Comparison of ENCODE assay signal across 11 mouse cellular contexts in the genomic region with DNA sequence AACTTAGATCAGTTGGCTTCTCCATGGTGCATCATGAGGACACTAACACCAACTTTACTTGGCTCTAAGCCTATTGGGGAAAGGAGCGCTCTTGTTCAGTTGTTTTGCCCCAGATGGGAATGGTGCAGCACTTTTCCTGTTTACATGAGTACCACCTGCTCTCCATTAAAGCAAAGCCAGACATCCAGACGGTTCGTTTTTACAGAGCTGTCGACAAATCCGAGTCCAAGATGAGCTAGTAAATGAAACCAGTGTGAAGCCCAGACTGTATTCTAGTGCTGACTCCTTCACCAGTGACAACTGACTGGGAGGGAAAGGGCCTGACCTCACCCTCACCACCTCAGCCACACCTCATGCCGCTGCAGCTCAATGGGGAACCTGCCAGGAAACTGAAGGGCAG. TPM values are rescaled to one million over a fixed set of nuclear protein-coding genes. Genes with fewer than 3 reads are reported as not detected.
DNase-seq lines count a peak whose midpoint lies in the region; ATAC-seq and TF ChIP-seq lines count a peak whose summit lies in the region.
"Had no signal": no experiment of that assay in that cellular context is flagged by ENCODE, and none has a peak within 500 bp of the region (broad histone marks: within the 10 kb centered on the region; RNA-seq: fewer than 3 reads in every experiment).

No protein-coding gene starts in this region.

- H3K4me2 ChIP-seq in intestine, embryonic 14.5 days (ENCODE audit: low read length), result no peak overlapping the region
- H3K4me2 ChIP-seq in intestine, postnatal 0 days (replicated peaks; ENCODE audit: low read depth), result no peak overlapping the region
- no peak overlapping the region for H3K4me2 ChIP-seq in limb, embryonic 14.5 days (replicated peaks; ENCODE audit: low read depth, low read length, severe bottlenecking)
- H3K4me2 ChIP-seq in hindbrain, embryonic 11.5 days (replicated peaks; ENCODE audit: low read depth, low read length), result no peak overlapping the region

- no peak overlapping the region for H3K9ac ChIP-seq in intestine, embryonic 14.5 days (ENCODE audit: low read length)
- H3K9ac ChIP-seq in intestine, postnatal 0 days (ENCODE audit: low read depth, low read length), result no peak overlapping the region
- no peak overlapping the region for H3K9ac ChIP-seq in limb, embryonic 14.5 days (ENCODE audit: low read depth, low read length, severe bottlenecking)
- no peak overlapping the region for H3K9ac ChIP-seq in hindbrain, embryonic 11.5 days (ENCODE audit: low read depth, low read length)

- DNase-seq in intestine, embryonic 14.5 days (ENCODE audit: low spot score), result no peak
- peak; percentile 53 for DNase-seq in adipocyte (ENCODE audit: low spot score)
- peak; percentile 30 for DNase-seq in limb, embryonic 14.5 days (ENCODE audit: low spot score)
- DNase-seq in right cerebral cortex, postnatal 14 days, result no peak
- DNase-seq in hindbrain, embryonic 11.5 days (ENCODE audit: low spot score), result no peak
- DNase-seq: cerebellum, postnatal 25 days had no signal

- H3K36me3 ChIP-seq in intestine, embryonic 14.5 days (ENCODE audit: control insufficient read depth, insufficient read depth, low read length), result peaks cover 46% of the 10 kb centered on the region
- H3K36me3 ChIP-seq in intestine, postnatal 0 days (ENCODE audit: control insufficient read depth, insufficient read depth), result peaks cover 45% of the 10 kb centered on the region
- peaks cover 42% of the 10 kb centered on the region for H3K36me3 ChIP-seq in limb, embryonic 14.5 days (ENCODE audit: control insufficient read depth, insufficient read depth, low read length)
- H3K36me3 ChIP-seq in hindbrain, embryonic 11.5 days (ENCODE audit: control insufficient read depth, insufficient read depth, low read length), result peaks cover 29% of the 10 kb centered on the region

- no peak overlapping the region for H3K4me3 ChIP-seq in intestine, embryonic 14.5 days (ENCODE audit: low read depth, low read length)
- H3K4me3 ChIP-seq in intestine, postnatal 0 days (ENCODE audit: low read depth, low read length), result no peak overlapping the region
- no peak overlapping the region for H3K4me3 ChIP-seq in embryonic fibroblast, embryonic 13.5 days (ENCODE audit: insufficient read depth, low read length)
- H3K4me3 ChIP-seq in limb, embryonic 14.5 days (replicated peaks; ENCODE audit: low read length), result no peak overlapping the region
- no peak overlapping the region for H3K4me3 ChIP-seq in hindbrain, embryonic 11.5 days (ENCODE audit: low read depth, low read length)
- H3K4me3 ChIP-seq: hindbrain, embryonic 10.5 days had no signal

- ATAC-seq in intestine, embryonic 14.5 days (replicated peaks; ENCODE audit: low FRiP score, low TSS enrichment, low read depth), result peak; percentile 45
- ATAC-seq in intestine, postnatal 0 days, result no peak
- ATAC-seq in limb, embryonic 14.5 days (ENCODE audit: low FRiP score, low read depth), result no peak
- no peak for ATAC-seq in hindbrain, embryonic 11.5 days (ENCODE audit: low FRiP score)

- H3K27me3 ChIP-seq in intestine, embryonic 14.5 days (replicated peaks; ENCODE audit: control insufficient read depth, insufficient read depth, low read length), result no peaks in the 10 kb centered on the region
- H3K27me3 ChIP-seq in intestine, postnatal 0 days (replicated peaks; ENCODE audit: control insufficient read depth, insufficient read depth, low read length), result no peaks in the 10 kb centered on the region
- H3K27me3 ChIP-seq in limb, embryonic 14.5 days (ENCODE audit: control insufficient read depth, insufficient read depth, low read length), result no peaks in the 10 kb centered on the region
- H3K27me3 ChIP-seq in hindbrain, embryonic 11.5 days (ENCODE audit: control insufficient read depth, insufficient read depth, low read length), result no peaks in the 10 kb centered on the region
- H3K27me3 ChIP-seq: CH12.LX had no signal

- TF ChIP-seq CTCF in intestine, postnatal 0 days (IDR thresholded peaks at IDR 0.05; ENCODE audit: low read depth), result no peak
- no peak for TF ChIP-seq CTCF in embryonic fibroblast, embryonic 13.5 days (IDR thresholded peaks at IDR 0.05; ENCODE audit: borderline replicate concordance, insufficient read depth, low read length)

- TF ChIP-seq POLR2A in embryonic fibroblast, embryonic 13.5 days (IDR thresholded peaks at IDR 0.05; ENCODE audit: low read depth, low read length), result peak; percentile 33; the same call in 1 of the 2 replicates
- no peak for TF ChIP-seq POLR2A in limb, embryonic 14.5 days (IDR thresholded peaks at IDR 0.05; ENCODE audit: borderline replicate concordance, extremely low read depth, insufficient read depth, insufficient read length)

- H3K9me3 ChIP-seq in intestine, embryonic 14.5 days (ENCODE audit: control insufficient read depth, low read length), result no peaks in the 10 kb centered on the region
- H3K9me3 ChIP-seq in intestine, postnatal 0 days (ENCODE audit: control insufficient read depth), result no peaks in the 10 kb centered on the region
- H3K9me3 ChIP-seq in limb, embryonic 14.5 days (ENCODE audit: control insufficient read depth, low read length), result no peaks in the 10 kb centered on the region
- no peaks in the 10 kb centered on the region for H3K9me3 ChIP-seq in hindbrain, embryonic 11.5 days (ENCODE audit: control insufficient read depth, low read length)
- H3K9me3 ChIP-seq: hindbrain, embryonic 10.5 days had no signal

- WGBS in intestine, embryonic 14.5 days, result 22% methylated on average over 6 of the region's 6 CpGs
- 45% methylated on average over 6 of the region's 6 CpGs for WGBS in intestine, postnatal 0 days
- 17% methylated on average over 6 of the region's 6 CpGs for WGBS in limb, embryonic 14.5 days
- 62% methylated on average over 6 of the region's 6 CpGs for WGBS in hindbrain, embryonic 11.5 days

- peaks cover 10% of the 10 kb centered on the region for H3K4me1 ChIP-seq in intestine, embryonic 14.5 days (replicated peaks; ENCODE audit: control insufficient read depth, insufficient read depth, low read length)
- H3K4me1 ChIP-seq in intestine, postnatal 0 days (replicated peaks; ENCODE audit: control insufficient read depth, insufficient read depth, low read length), result no peaks in the 10 kb centered on the region
- peaks cover 3% of the 10 kb centered on the region for H3K4me1 ChIP-seq in embryonic fibroblast, embryonic 13.5 days (ENCODE audit: control insufficient read depth, insufficient read depth, low read length)
- H3K4me1 ChIP-seq in limb, embryonic 14.5 days (ENCODE audit: control insufficient read depth, insufficient read depth, low read length), result peaks cover 8% of the 10 kb centered on the region; the same call in 1 of the 2 replicates
- no peaks in the 10 kb centered on the region for H3K4me1 ChIP-seq in hindbrain, embryonic 11.5 days (replicated peaks; ENCODE audit: control insufficient read depth, insufficient read depth, low read length)
- H3K4me1 ChIP-seq: hindbrain, embryonic 10.5 days had no signal

- no peak overlapping the region for H3K27ac ChIP-seq in intestine, embryonic 14.5 days (ENCODE audit: low read depth)
- no peak overlapping the region for H3K27ac ChIP-seq in intestine, postnatal 0 days (ENCODE audit: low read depth, low read length)
- no peak overlapping the region for H3K27ac ChIP-seq in embryonic fibroblast, embryonic 13.5 days (ENCODE audit: insufficient read depth, low read length)
- no peak overlapping the region for H3K27ac ChIP-seq in limb, embryonic 14.5 days (replicated peaks; ENCODE audit: low read depth, low read length)
- H3K27ac ChIP-seq in hindbrain, embryonic 11.5 days (ENCODE audit: low read depth, low read length), result no peak overlapping the region
- H3K27ac ChIP-seq: hindbrain, embryonic 10.5 days; kidney, postnatal 0 days had no signal

RNA-seq across cellular contexts. Expression of a gene that starts 9.9 kb away (rescaled TPM):
- 25.4 and 26.4 TPM in 2 replicates for polyA plus RNA-seq in intestine, embryonic 14.5 days (2014; fragmentation: Nextera tagmentation; extraction: Ambion mirVana)
- 5.5 and 6.5 TPM in 2 replicates for polyA plus RNA-seq in intestine, postnatal 0 days (2015; fragmentation: Nextera tagmentation; extraction: Ambion mirVana)
- polyA plus RNA-seq in embryonic fibroblast, embryonic 13.5 days (2011; ENCODE audit: insufficient read length, low read depth, missing spikeins), result 7.2 and 17.0 TPM in 2 replicates
- 61.9 and 78.3 TPM in 2 replicates for polyA plus RNA-seq in limb, embryonic 14.5 days (2012; rRNA removed)
- 27.7 and 32.2 TPM in 2 replicates for polyA plus RNA-seq in limb, embryonic 14.5 days (2014; fragmentation: Nextera tagmentation; extraction: Ambion mirVana)
- 21.5 and 24.0 TPM in 2 replicates for polyA plus RNA-seq in hindbrain, embryonic 11.5 days (2014; fragmentation: Nextera tagmentation; extraction: Ambion mirVana)

RNA-seq across cellular contexts. Expression of a gene that starts 10.8 kb away (rescaled TPM):
- polyA plus RNA-seq in intestine, embryonic 14.5 days (2014; fragmentation: Nextera tagmentation; extraction: Ambion mirVana), result 59.9 and 60.7 TPM in 2 replicates
- polyA plus RNA-seq in intestine, postnatal 0 days (2015; fragmentation: Nextera tagmentation; extraction: Ambion mirVana), result 46.1 and 47.6 TPM in 2 replicates
- 102 and 122 TPM in 2 replicates for polyA plus RNA-seq in embryonic fibroblast, embryonic 13.5 days (2011; ENCODE audit: insufficient read length, low read depth, missing spikeins)
- 115 and 152 TPM in 2 replicates for polyA plus RNA-seq in limb, embryonic 14.5 days (2012; rRNA removed)
- polyA plus RNA-seq in limb, embryonic 14.5 days (2014; fragmentation: Nextera tagmentation; extraction: Ambion mirVana), result 80.7 and 81.8 TPM in 2 replicates
- polyA plus RNA-seq in hindbrain, embryonic 11.5 days (2014; fragmentation: Nextera tagmentation; extraction: Ambion mirVana), result 33.3 and 37.1 TPM in 2 replicates

RNA-seq across cellular contexts. Expression of a gene that starts 29.0 kb away (rescaled TPM):
- polyA plus RNA-seq in intestine, embryonic 14.5 days (2014; fragmentation: Nextera tagmentation; extraction: Ambion mirVana), result 482 and 490 TPM in 2 replicates
- 458 and 495 TPM in 2 replicates for polyA plus RNA-seq in intestine, postnatal 0 days (2015; fragmentation: Nextera tagmentation; extraction: Ambion mirVana)
- 335 and 354 TPM in 2 replicates for polyA plus RNA-seq in embryonic fibroblast, embryonic 13.5 days (2011; ENCODE audit: insufficient read length, low read depth, missing spikeins)
- 364 and 388 TPM in 2 replicates for polyA plus RNA-seq in limb, embryonic 14.5 days (2012; rRNA removed)
- 502 and 567 TPM in 2 replicates for polyA plus RNA-seq in limb, embryonic 14.5 days (2014; fragmentation: Nextera tagmentation; extraction: Ambion mirVana)
- polyA plus RNA-seq in hindbrain, embryonic 11.5 days (2014; fragmentation: Nextera tagmentation; extraction: Ambion mirVana), result 335 and 338 TPM in 2 replicates

RNA-seq across cellular contexts. Expression of a gene that starts 34.6 kb away (rescaled TPM):
- polyA plus RNA-seq in intestine, embryonic 14.5 days (2014; fragmentation: Nextera tagmentation; extraction: Ambion mirVana), result 187 and 209 TPM in 2 replicates
- 63.2 and 63.7 TPM in 2 replicates for polyA plus RNA-seq in intestine, postnatal 0 days (2015; fragmentation: Nextera tagmentation; extraction: Ambion mirVana)
- 85.9 and 98.0 TPM in 2 replicates for polyA plus RNA-seq in embryonic fibroblast, embryonic 13.5 days (2011; ENCODE audit: insufficient read length, low read depth, missing spikeins)
- polyA plus RNA-seq in limb, embryonic 14.5 days (2012; rRNA removed), result 222 and 268 TPM in 2 replicates
- 191 and 204 TPM in 2 replicates for polyA plus RNA-seq in limb, embryonic 14.5 days (2014; fragmentation: Nextera tagmentation; extraction: Ambion mirVana)
- polyA plus RNA-seq in hindbrain, embryonic 11.5 days (2014; fragmentation: Nextera tagmentation; extraction: Ambion mirVana), result 46.0 and 48.5 TPM in 2 replicates

RNA-seq across cellular contexts. Expression of a gene that starts 42.6 kb away (rescaled TPM):
- polyA plus RNA-seq in intestine, embryonic 14.5 days (2014; fragmentation: Nextera tagmentation; extraction: Ambion mirVana), result 21.6 and 21.9 TPM in 2 replicates
- 89.6 and 97.9 TPM in 2 replicates for polyA plus RNA-seq in intestine, postnatal 0 days (2015; fragmentation: Nextera tagmentation; extraction: Ambion mirVana)
- polyA plus RNA-seq in embryonic fibroblast, embryonic 13.5 days (2011; ENCODE audit: insufficient read length, low read depth, missing spikeins), result 11.4 and 12.4 TPM in 2 replicates
- 29.5 and 37.8 TPM in 2 replicates for polyA plus RNA-seq in limb, embryonic 14.5 days (2012; rRNA removed)
- polyA plus RNA-seq in limb, embryonic 14.5 days (2014; fragmentation: Nextera tagmentation; extraction: Ambion mirVana), result 29.7 and 31.3 TPM in 2 replicates
- 4.2 and 7.8 TPM in 2 replicates for polyA plus RNA-seq in hindbrain, embryonic 11.5 days (2014; fragmentation: Nextera tagmentation; extraction: Ambion mirVana)

Comparison
In these comparisons a context has a peak if more than half of its experiments do, and no peak if none do; other contexts are left out.
1. DNase-seq: peak in adipocyte (single experiment) and limb, embryonic 14.5 days (single experiment); none in intestine, embryonic 14.5 days (single experiment), right cerebral cortex, postnatal 14 days (single experiment) and hindbrain, embryonic 11.5 days (single experiment).